Mouse (Mus musculus) myocyte (in vitro differentiated cells): Measurements from ENCODE around the gene Fscn3.

ENCODE experiments used
- CEBPB ChIP-seq: IDR thresholded peaks from 2 replicates; pipeline ENCODE4 v1.6.1; 2011; ENCODE audit warnings: mild to moderate bottlenecking, moderate library complexity; ENCODE audit not compliant: poor library complexity, insufficient read depth, severe bottlenecking
- E2F4 ChIP-seq: IDR thresholded peaks from one replicate; pipeline ENCODE4 v1.6.1; 2011; ENCODE audit warnings: mild to moderate bottlenecking, control low read depth, moderate library complexity; ENCODE audit not compliant: insufficient read depth
- POLR2A ChIP-seq: IDR thresholded peaks from one replicate; pipeline ENCODE4 v1.6.1; 2011; ENCODE audit warnings: low read depth, mild to moderate bottlenecking, control low read depth, moderate library complexity; ENCODE audit not compliant: insufficient read length
- POLR2AphosphoS2 ChIP-seq: IDR thresholded peaks from one replicate; pipeline ENCODE4 v1.6.1; 2011; ENCODE audit warnings: low read depth, control low read depth; ENCODE audit not compliant: insufficient read length
- REST ChIP-seq: IDR thresholded peaks from one replicate; pipeline ENCODE4 v1.6.1; 2011; ENCODE audit warnings: mild to moderate bottlenecking, control low read depth, moderate library complexity; ENCODE audit not compliant: insufficient read depth, insufficient read length
- SRF ChIP-seq: IDR thresholded peaks from one replicate; pipeline ENCODE4 v1.6.1; 2011; ENCODE audit warnings: low read depth; ENCODE audit not compliant: control insufficient read depth, insufficient read length
- TCF12 ChIP-seq: IDR thresholded peaks from one replicate; pipeline ENCODE4 v1.6.1; 2011; ENCODE audit warnings: mild to moderate bottlenecking, control low read depth; ENCODE audit not compliant: poor library complexity, insufficient read depth, severe bottlenecking
- TCF3 ChIP-seq: IDR thresholded peaks from one replicate; pipeline ENCODE4 v1.6.1; 2011; ENCODE audit warnings: low read depth, control low read depth; ENCODE audit not compliant: insufficient read length
- USF1 ChIP-seq: IDR thresholded peaks from one replicate; pipeline ENCODE4 v1.6.1; 2011; ENCODE audit warnings: low read depth, mild to moderate bottlenecking, control low read depth, moderate library complexity

- TF ChIP-seq TCF12: no peak
- TF ChIP-seq POLR2A: no peak
- no peak for TF ChIP-seq POLR2AphosphoS2
- TF ChIP-seq TCF3: no peak
- TF ChIP-seq E2F4: no peak
- TF ChIP-seq USF1: no peak
- TF ChIP-seq REST: no peak
- no peak for TF ChIP-seq SRF
- TF ChIP-seq CEBPB: no peak
Measured at GRCm38 (mm10) chr6:28480752-28481492, 53.3 kb downstream of the Fscn3 start.
